Mouse (Mus musculus) right cerebral cortex, postnatal 10 days (tissue): Measurements from ENCODE around the gene Mmp28.

ENCODE experiments used
- DNase-seq, 2 experiments: peaks; one replicate each; pipeline ENCODE4 v3.0.0; 2021; ENCODE audit warnings: low spot score in 2 of 2

Gene Mmp28

DNA sequence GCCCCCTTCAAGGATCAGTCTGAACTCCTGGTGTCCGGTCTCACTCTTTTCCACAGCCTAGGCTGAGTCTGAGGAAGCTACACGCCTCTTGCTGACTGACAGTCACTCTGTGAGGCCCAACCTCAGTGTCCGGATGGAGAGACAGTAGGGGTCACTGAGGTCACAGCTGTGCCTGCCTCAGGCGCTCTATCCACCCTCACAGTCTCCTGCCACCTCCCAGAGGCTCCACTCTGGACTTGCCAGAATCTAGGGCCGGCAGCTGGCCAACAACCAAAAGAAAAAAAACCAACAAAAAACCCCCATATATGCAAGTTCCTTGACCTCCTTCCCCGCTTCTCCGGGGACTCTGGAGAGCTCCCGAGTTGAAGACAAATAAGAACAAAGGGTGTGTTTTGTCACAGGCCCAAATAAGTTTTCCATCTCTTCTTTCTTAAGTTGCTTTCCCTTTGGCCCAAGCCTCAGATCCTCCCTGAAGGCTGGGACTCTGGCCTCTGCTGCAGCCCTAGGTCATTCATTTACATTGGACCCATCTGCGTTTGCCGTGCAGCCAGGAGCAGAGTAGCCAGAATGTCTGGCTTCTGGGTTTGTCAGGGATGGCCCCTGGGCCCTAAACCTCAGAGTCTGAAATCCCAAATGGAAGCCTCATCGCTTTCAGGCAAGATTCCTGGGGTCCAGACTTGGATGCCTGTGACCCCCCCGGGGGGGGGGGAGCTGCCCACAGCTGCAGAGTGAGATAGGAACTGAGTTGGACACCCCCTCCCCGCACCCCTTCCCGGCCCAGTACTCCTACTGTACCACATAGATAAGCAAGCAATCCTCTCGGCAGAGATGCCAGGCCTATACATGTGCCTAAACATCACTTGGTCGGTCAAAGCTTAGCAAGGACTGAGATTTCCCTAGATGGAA is 14.6 kb downstream of the Mmp28 start:
- DNase-seq: no peak

DNA sequence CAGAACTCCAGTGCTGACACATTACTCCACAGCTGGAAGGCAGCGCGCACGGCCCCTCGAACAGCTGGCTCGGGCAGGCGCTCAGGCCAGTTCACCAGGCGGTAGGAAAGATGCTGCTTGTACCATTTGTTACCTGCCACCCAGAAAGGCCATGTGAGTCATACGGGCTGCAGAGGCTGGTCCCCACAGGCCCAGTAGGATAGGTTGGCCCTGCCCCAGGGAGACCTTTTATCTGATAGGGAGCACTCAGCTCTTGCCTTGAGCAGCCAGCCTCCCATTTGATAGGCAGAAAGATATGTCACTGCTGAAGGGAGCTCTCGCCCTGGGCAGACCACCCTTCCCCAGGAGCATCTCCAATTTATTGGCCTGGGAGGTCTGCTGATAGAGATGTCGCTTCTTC is 15.3 kb downstream of the Mmp28 start:
- DNase-seq: no peak

DNA sequence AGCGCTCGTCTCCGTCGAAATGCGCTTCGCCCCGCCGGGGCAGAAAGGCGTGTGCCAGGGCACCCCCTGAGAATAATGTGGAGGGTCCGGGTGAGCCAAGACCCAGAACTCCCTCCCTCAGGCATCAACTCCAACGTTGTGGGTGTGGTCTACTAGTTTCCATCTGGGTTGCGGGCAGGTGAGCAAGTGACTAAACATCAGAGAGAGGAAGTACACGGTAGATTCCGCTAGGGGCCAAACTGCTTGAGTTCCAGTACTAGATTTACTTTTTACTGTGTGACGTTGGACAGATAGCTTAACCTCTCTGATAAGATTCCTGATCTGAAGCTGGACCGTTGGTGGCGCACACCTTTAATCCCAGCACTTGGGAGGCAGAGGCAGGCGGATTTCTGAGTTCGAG is 17.9 kb downstream of the Mmp28 start:
- DNase-seq: no peak

DNA sequence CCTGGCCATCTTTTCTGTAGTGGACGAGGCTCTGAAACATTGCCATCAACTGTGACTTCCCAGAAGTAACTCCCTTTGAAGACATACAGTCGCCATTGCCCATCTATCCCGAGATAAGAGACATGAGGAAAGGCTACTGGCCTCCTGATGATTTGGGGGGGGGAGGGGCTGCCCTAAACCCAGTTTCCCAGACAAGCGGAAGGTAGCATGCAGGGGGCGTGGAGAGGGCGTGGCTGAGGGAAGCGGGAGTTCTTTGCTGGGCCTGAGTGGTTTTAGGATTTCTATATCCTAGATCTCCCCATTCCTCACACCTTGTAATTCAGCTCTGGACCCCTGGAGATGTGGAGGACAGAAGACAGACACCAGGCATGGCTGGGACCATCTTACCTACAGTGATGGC is 19.0 kb downstream of the Mmp28 start:
- no peak for DNase-seq

DNA sequence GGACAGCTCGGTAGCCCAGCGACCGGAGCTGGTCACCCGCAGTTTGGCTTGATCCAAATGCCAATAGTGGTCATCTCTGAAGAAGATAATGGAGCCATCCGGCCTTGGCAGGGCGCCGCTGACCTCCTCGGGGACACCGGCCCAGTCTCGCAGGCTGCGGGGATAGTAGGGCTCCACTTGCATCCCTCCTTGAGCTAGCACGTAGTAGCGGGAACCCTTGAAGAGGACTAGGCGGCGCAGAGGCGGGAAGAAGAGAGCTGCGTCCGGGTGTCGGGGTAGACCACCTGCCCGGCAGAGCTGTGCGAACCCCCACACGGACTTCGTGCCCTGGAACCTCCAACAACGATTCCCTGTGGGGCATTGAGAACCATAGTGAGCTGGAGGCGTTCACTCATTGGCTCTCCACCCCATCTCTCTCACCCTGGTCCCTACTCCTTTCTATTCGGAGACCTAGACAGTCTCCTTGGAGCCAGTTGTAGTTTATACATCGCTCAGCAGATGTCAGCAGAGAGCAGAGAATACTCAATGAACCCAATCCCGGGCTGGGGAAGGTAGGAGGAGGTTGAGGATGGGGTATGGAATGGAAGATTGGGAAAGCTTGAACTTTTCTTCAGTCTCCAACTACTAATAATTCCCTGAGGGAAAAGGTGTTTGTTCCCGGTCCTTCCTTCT is 20.1 kb downstream of the Mmp28 start:
- DNase-seq: peak; percentile 81 to 87

DNA sequence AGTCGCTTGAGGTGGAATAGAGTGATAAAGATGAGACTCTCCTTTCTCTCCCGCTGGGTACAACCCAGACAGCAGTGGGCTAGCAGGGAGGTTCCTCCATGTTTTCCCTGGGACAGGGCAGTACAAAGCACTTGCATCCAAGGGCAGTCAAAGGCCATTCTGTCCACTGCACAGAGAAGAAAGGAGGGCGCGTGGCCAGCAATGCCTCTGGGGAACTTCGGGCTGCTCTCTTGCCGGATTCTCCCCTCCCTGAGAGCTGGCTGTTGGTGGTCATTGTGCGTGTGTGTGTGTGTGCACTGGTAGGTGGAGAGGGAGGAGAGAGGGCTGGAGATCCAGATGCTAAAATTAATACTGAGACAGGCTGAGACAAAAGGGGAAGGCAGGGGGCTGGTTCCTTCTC is 21.6 kb downstream of the Mmp28 start:
- DNase-seq: no peak

DNA sequence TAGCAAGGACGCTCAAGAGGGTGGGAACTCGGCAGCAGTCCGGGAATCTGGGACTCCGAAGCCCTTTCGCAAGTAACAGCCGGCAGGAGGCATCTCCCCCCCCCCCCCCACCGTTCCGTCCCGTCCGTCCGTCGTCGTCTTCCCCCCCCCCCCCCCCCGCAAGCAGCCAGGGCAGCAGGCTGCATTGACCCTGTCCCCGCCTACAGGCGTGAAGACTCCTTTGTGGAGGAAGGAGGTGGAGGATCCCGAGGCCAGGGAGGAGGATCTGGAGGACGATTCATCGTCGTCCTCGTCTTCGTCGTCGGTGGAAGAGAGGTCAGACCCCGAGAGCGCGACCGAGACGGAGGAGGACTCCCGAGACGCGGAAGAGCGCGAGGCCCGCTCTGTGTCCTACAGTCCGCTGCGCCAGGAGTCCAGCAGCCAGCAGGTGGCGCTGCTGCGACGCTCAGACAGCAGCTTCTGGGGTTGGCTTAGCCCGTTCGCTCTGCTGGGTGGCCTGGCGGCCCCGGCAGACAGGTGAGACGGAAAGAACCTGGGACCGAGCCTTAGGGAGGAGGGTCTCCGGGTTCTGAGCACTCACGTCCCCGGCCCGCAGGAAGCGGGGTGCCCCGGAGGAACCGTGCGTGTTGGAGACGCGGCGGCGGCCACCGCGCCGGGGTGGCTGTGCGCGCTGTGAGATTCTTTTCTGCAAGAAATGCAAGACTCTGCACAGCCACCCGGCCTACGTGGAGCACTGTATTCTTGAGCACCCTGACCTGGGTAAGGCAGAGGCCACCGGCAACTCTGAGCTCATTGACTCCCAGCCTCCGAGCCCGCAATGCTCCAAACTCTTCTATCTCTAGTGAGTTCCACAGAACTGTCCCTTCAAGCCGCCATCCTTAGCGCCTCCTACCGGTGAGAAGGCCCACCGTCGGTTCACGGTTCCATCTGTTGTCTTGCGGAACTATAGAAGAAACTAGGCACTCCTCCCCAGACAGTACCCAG is 22.5 kb downstream of the Mmp28 start:
- DNase-seq: peak; percentile 87 to 91

DNA sequence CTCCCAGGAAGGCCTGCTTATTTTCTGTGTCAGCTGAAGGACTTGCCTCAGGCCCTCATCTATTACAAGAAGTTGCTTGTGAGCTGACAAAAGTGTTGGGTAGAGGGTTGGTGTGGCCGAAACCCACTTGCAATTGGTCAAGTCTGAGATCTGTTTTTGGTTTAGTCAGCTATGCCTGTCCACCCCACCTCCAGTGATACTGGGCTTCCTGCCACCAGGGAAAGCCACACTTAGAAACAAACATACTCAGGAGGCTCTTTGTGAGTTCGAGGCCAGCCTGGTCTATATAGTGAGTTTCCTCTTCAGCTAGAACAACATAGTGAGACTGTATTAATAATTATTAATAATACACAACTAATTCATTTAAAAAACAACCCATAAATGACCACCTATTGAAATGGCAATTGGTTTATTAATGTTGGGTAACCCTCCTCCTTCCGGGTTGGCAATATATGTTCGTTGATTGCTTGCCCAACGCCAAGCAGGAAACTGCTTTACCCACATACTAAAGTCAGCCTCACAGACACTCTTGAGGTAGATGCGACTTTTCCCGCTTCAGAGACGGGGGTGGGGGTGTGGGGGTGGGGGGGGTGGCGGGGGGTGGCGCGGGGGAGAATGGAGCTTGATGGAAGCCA is 23.3 kb downstream of the Mmp28 start:
- no peak for DNase-seq

DNA sequence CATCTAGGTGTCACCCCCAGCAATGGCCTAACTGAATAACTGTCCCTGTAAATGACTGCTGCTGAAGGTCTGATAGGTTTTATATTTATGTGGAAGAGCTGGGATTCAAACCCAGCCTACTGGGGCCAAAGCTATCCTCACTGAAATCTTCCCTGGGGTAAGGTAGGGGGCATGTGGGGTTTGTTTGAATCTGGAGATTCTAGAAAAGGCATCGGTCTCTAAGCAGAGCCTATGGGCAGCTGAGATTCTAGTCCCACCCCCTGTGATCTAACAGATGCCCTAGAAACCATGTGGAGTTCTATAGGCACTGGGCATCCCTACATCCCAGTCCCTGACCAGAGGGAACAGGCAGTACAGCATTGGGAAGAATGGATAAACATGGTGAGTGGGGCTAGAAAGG is 25.5 kb downstream of the Mmp28 start, which contains the start of gene 1700020L24Rik:
Gene 1700020L24Rik (plus strand): TSS at position 301 of the 400 bp plus-strand sequence.
- DNase-seq: no peak

DNA sequence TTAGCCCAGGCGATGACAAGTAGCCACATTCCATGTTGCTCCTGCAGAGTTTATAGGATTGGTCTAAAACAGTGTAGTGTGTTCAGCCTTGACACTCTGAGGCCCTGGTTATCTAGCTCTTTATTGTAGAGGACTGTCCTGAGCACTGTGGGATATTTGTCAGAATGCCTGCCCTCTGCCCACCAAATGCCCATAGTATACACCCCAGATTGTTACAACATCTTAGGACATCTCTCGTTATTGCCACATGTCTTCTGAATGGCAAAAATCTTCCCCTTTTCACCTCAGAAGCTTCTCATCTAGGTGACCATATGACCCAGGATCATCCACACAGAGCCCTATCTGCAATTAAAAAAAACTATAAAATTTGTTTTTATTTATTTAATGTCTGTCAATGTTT is 30.3 kb downstream of the Mmp28 start:
- DNase-seq: no peak

DNA sequence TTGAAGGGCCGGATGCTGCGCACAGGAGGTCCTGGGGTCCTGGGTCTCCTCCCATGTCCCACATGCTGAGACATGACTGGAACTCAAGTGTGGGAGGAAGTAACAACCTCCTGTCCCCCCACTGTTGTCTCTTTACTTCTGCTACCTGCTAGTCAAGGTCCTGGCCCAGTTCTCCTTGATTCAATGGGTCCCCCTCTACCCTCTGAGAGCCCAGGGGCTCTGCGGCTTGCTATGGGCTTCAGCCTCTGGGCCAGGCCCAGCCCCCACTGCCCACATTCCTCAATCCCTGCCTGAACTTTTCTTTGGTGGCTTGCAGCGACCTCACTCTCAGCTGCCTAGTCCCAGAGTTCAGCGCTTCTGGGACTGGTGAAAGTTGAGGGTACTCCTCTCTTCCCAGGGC is 33.5 kb downstream of the Mmp28 start, which contains the start of gene Gas2l2:
Gene Gas2l2 (minus strand): TSS at position 101 of the 400 bp plus-strand sequence.
- DNase-seq: no peak

DNA sequence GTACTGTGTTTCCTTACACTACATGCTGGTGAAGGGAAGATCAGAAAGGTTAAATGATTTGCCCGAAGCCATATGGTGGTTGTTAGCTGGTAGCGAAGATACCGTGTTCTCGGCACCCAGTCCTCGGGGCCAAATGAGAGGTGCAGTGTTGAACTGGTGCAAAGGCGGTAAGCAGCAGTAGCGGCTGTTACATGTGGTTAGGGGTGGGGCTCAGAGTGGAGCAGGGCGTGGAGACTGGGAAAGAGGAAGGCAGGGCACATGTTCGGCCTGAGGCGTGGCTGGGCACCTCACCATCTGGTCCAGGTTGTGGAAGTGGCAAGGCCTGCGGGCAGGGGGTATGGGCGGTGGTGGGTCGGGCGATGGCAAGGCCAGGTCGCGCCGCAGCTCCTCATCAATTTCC is 35.9 kb downstream of the Mmp28 start:
- no peak for DNase-seq

DNA sequence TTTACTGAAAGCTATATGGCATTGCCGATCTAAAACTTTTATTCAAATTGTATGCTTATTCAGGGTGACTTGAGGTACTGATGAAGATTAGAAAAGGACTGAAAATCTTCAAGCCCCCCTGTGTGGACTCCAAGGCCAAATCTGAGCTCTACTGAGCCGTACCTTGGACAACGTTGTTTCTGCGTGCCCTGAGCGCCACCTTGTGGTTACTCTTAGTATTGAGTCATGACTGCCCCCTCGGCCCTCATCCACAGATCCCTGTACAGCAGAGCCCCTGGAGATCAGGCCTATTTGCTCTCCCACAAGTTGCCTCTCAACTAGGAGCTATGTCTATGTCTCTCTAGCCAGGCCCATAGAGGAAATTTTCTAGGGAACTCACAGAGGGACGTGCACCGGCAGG is 38.2 kb downstream of the Mmp28 start:
- DNase-seq: peak; percentile 83

DNA sequence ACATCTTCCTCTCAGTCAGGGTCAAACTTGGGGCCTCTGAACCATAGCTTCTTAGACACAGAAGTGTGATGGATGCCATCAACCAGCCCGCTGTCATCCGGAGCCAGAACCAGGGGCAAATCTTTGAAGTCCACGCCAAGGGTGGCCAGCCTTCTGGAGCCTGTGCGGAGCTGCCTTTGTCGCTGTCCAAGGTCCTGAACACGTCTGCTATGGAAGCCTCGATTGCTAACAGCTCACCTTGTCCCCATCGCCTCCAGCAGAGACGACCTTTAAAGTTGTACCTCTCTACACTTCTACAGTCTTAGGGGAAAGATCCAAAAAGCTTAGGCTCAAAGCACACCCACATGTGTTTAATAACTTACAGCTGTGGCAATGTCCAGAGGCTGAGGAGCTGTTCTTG is 41.6 kb downstream of the Mmp28 start:
- DNase-seq: peak in 1 of 2 experiments; percentile 61

DNA sequence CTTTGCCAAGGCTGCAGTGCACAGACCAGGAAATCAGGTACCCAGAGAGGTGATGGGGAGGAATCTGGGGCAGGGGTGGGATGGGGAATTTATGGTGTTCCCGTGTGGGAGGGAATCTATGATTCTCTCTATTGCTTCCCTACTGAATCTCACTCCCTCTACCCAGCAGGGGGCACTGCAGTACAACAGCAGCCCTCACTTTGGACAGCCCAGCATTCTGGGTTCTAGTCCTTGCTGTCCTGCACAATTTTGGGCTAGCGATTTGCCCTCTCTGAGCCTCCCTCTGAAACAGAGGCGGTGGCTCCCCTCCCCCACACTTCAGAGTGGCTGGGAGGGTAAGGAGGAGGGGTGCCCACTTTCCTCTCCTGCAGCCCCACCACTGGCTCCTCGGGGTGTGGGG is 42.5 kb downstream of the Mmp28 start:
- DNase-seq: peak in 1 of 2 experiments; percentile 61

DNA sequence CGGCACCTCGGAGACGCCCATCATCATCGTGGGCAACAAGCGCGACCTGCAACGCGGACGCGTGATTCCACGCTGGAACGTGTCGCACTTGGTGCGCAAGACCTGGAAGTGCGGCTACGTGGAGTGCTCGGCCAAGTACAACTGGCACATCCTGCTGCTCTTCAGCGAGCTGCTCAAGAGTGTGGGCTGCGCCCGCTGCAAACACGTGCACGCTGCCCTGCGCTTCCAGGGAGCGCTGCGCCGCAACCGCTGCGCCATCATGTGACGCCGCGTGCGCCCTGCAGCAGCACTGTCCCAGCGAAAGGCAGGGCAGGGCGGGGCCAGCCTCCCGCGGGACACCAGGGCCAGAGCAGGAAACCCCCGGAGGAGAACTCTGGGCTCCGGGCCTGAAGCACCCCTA is 44.3 kb downstream of the Mmp28 start:
- DNase-seq: peak; percentile 79 to 82

DNA sequence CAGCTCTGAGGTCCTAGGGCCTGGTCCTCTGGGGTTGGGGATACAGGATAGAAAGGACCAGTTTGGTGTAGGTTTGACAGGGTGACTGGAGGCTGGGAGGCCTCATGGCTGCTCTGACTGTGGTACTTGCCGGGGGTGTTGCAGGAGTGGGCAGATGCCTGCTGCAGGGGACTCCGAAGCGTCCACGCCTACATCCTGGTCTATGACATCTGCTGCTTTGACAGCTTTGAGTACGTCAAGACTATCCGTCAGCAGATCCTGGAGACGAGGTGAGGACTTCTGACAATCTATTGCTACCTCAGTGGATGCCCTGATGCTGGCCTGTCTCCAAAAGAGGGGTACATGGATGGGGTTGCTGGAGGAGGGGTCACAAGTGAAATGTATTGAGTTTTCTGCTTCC is 45.2 kb downstream of the Mmp28 start:
- no peak for DNase-seq

DNA sequence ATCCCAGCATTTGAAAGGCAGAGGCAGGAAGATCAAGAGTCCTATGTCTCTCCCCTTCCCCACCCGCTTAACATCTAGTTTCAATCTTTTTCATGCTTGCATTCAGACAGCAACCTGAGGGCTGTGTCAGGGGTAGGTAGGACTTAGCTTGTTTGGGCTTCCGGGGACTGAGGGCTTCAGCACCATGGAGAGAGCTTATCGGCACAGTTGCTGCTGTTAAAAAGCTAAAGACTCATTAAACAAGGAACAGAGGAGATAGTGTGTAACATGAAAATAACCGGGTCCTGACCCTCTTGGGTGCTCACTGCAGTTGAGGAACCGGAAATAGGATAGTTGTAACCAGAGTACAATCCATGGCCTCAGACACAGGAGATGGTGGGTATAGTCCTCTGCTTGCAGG is 45.8 kb downstream of the Mmp28 start:
- no peak for DNase-seq

DNA sequence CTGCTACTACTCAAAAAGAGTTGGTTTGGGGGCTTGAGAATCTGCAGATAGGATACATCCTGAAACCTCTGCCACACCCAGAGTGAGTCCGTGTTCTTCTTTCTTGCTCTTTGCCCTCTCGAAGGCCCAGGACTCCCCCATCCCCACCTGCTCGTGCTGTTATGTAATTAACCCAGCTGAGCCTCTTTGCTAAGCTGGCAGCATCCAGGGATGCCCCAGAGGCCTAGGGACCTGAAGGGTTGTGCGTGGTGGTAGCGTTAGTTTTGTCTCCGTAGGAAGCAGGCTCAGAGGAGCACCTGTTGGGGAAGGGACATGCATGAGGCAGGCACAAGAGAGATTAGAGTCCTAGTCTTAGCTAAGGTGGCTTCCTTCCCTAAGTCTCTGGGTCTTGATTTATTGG is 52.4 kb downstream of the Mmp28 start:
- DNase-seq: no peak

DNA sequence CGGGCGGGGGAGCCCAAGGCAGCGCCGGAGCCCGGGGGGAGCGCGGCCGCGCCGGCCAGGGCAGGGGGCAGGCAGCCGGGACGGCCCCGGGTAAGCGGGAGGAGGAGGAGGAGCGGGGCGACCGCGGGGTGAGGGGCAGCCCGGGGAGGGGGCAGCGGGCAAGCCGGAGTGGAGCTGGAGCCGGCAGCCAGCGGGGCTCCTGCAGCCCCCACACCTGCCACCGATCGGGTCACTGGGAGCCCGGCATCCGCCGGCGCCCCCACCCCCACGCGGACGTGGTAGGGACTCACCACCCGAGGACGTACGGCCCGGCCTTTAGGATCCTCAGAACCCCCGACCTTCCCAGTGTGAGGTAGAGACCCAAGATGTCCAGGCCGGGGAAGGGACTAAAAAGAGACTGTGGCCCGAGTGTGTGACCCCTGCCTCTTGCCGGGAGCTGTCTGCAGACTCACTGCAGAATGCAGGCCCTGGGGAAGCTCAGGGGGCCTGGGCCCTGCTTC is 53.0 kb downstream of the Mmp28 start:
- DNase-seq: no peak

DNA sequence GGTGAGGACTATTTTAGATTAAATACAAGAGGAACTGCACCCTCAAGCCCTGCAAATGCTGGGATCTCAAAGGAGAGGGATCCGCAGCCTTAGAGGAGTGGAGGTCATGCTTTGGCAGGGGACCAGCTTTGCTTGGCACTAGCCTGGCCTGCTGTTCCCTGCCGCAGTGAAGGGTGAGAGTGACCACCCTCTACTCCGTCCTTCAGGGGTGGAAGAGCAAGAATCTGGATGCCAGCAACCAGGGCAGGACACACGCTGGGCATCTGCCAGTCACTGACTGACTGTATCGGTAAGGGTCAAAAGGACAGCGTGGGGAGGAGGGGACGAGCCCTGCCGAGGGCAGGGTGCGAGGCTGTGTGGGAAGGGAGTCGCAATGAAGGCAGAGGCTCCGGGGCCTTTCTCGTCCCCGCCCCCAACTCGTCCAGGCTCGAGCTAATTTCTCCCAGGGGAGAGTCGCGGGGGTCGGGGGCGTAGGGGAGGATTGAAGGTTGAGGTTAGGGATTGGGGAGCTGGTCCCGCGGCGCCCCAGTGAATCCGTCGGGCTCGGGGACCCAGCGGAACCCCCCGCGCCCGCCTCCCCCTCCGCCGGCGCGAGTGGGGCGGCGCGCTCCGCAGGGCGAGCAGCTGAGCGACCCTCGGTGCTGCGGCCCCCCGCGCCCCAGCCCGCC is 53.6 kb downstream of the Mmp28 start, which contains the start of gene Rasl10b:
Gene Rasl10b (plus strand): TSS at position 51 of the 668 bp plus-strand sequence.
- DNase-seq: peak in 1 of 2 experiments; percentile 60
